Mouse (Mus musculus): ENCODE results near the gene Fto.

GRCm38 (mm10) chr8:91632411-91632810 lies 319.1 kb downstream of the Fto start:
- TF ChIP-seq CTCF (IDR thresholded peaks at IDR 0.05; ENCODE audit: low read depth) (no peak), EP300 (IDR thresholded peaks at IDR 0.05; ENCODE audit: low read depth) (no peak)

Measured in liver, embryonic 14.5 days (tissue).